Mouse (Mus musculus) embryonic facial prominence, embryonic 13.5 days (tissue): ENCODE results near the gene Acot10. TPM values are rescaled to one million over a fixed set of nuclear protein-coding genes. Genes with fewer than 3 reads are reported as not detected.

ENCODE experiments used
- polyA plus RNA-seq: library from polyadenylated mRNA; unstranded; fragments of >200 nt; fragmentation: Nextera tagmentation; extraction: Ambion mirVana; gene quantifications from 2 replicates; pipeline ENCODE4 v1.2.1, GENCODE M21; 2015

Acot10 gene
- polyA plus RNA-seq, 1 experiment from 2014 or later = 0.14 TPM

Other genes starting within 250 kb of the Acot10 start
- 0.98 and 2.1 TPM in 2 replicates for gene Cdh12, start 217.5 kb downstream of the Acot10 start, polyA plus RNA-seq